Mouse (Mus musculus) MEL (cell line): ENCODE results near the gene Cmtm7.

Source experiments
- CTCF ChIP-seq, 3 experiments: IDR thresholded peaks in 2 of 3; conservative IDR thresholded peaks in 1 of 3; 2 replicates each; pipeline ENCODE4 v1.5.1; 2011 to 2012; ENCODE audit warnings: low read length in 3 of 3, low read depth in 2 of 3, mild to moderate bottlenecking in 2 of 3, improper control_type of control experiment in 1 of 3, inconsistent platforms in 1 of 3, mixed read lengths in 1 of 3, moderate library complexity in 1 of 3; ENCODE audit not compliant: control insufficient read depth in 1 of 3, insufficient read depth in 1 of 3, poor library complexity in 1 of 3, severe bottlenecking in 1 of 3
- E2F4 ChIP-seq: IDR thresholded peaks from 2 replicates; pipeline ENCODE4 v1.6.1; 2011; ENCODE audit warnings: low read depth, low read length, improper control_type of control experiment, borderline replicate concordance
- EP300 ChIP-seq, 2 experiments: IDR thresholded peaks; 2 replicates each; pipeline ENCODE4 v1.6.1; 2011; ENCODE audit warnings: improper control_type of control experiment in 2 of 2, low read length in 2 of 2, low read depth in 1 of 2, mild to moderate bottlenecking in 1 of 2
- MAFK ChIP-seq: IDR thresholded peaks from 2 replicates; pipeline ENCODE4 v1.6.1; 2011; ENCODE audit warnings: low read depth, mild to moderate bottlenecking, low read length, improper control_type of control experiment, borderline replicate concordance
- MEF2A ChIP-seq: IDR thresholded peaks from 2 replicates; pipeline ENCODE4 v1.6.1; 2014; ENCODE audit warnings: low read depth, mild to moderate bottlenecking, inconsistent platforms, low read length, improper control_type of control experiment; ENCODE audit not compliant: poor library complexity, insufficient replicate concordance, severe bottlenecking; ENCODE audit errors: extremely low read depth
- POLR2A ChIP-seq, 2 experiments: IDR thresholded peaks; 2 replicates each; pipeline ENCODE4 v1.6.1; 2011 to 2012; ENCODE audit warnings: low read length in 2 of 2, mild to moderate bottlenecking in 2 of 2, control low read depth in 1 of 2, improper control_type of control experiment in 1 of 2, low read depth in 1 of 2, moderate library complexity in 1 of 2; ENCODE audit not compliant: control insufficient read depth in 1 of 2, insufficient read depth in 1 of 2, poor library complexity in 1 of 2
- POLR2AphosphoS2 ChIP-seq: IDR thresholded peaks from 2 replicates; pipeline ENCODE4 v1.6.1; 2011; ENCODE audit warnings: low read length, improper control_type of control experiment
- SMC3 ChIP-seq: IDR thresholded peaks from 2 replicates; pipeline ENCODE4 v1.6.1; 2011; ENCODE audit warnings: low read depth, low read length, improper control_type of control experiment
- TCF12 ChIP-seq: IDR thresholded peaks from 2 replicates; pipeline ENCODE4 v1.6.1; 2014; ENCODE audit warnings: low read depth, mild to moderate bottlenecking, inconsistent platforms, low read length, improper control_type of control experiment, moderate library complexity

- TF ChIP-seq CTCF (IDR thresholded peaks at IDR 0.05 in 2 of 3, conservative IDR thresholded peaks at IDR 0.05 in 1 of 3; ENCODE audit: control insufficient read depth in 1 of 3, insufficient read depth in 1 of 3, low read depth in 2 of 3, low read length in 3 of 3, poor library complexity in 1 of 3, severe bottlenecking in 1 of 3), result no peak
- TF ChIP-seq MAFK, result no peak
- no peak for TF ChIP-seq POLR2AphosphoS2
- no peak for TF ChIP-seq POLR2A (IDR thresholded peaks at IDR 0.05; ENCODE audit: control insufficient read depth in 1 of 2, insufficient read depth in 1 of 2, low read depth in 1 of 2, low read length in 2 of 2, poor library complexity in 1 of 2)
- no peak for TF ChIP-seq TCF12
- TF ChIP-seq MEF2A, result no peak
- TF ChIP-seq EP300 (IDR thresholded peaks at IDR 0.05; ENCODE audit: low read depth in 1 of 2, low read length in 2 of 2), result no peak
- no peak for TF ChIP-seq E2F4
- TF ChIP-seq SMC3, result no peak
Measured at GRCm38 (mm10) chr9:114812001-114812400, 30.3 kb upstream of the Cmtm7 start.
